Mouse (Mus musculus) stomach, embryonic 15.5 days (tissue): ENCODE measurements at regions not wholly inside any gene's neighbourhood (a gene's known extent, or its start where the extent isn't known, plus 50 kb on each side); places are given as distances from the start of the nearest gene placed in this dataset.
A peak's percentile ranks its signal among the peaks of the same experiment; 100 is the strongest.

ENCODE experiments used
- ATAC-seq: fragments of 200-750 bp; cut with Nextera tagmentation; 2 replicates; pipeline ENCODE4 v1.8.0; 2017; ENCODE audit warnings: low read depth, moderate number of reproducible peaks, moderate TSS enrichment; ENCODE audit not compliant: insufficient read depth, low FRiP score
- H3K27ac ChIP-seq: fragments of 300-500 bp; sonication (generic); 2 replicates; pipeline ENCODE4 v1.5.1; 2015; ENCODE audit warnings: mild to moderate bottlenecking, inconsistent platforms
- H3K27me3 ChIP-seq: fragments of 300-500 bp; sonication (generic); replicated peaks from 2 replicates; pipeline ENCODE4 v1.6.1; 2015; ENCODE audit warnings: inconsistent platforms
- H3K36me3 ChIP-seq: fragments of 300-500 bp; sonication (generic); 2 replicates; pipeline ENCODE4 v1.6.1; 2015; ENCODE audit warnings: inconsistent platforms
- H3K4me1 ChIP-seq: fragments of 300-500 bp; sonication (generic); 2 replicates; pipeline ENCODE4 v1.6.1; 2015; ENCODE audit warnings: inconsistent platforms
- H3K4me2 ChIP-seq: fragments of 300-500 bp; sonication (generic); 2 replicates; pipeline ENCODE4 v1.6.1; 2015; ENCODE audit warnings: mild to moderate bottlenecking, inconsistent platforms
- H3K4me3 ChIP-seq: fragments of 300-500 bp; sonication (generic); replicated peaks from 2 replicates; pipeline ENCODE4 v1.5.1; 2015; ENCODE audit warnings: inconsistent platforms
- H3K9ac ChIP-seq: fragments of 300-500 bp; sonication (generic); 2 replicates; pipeline ENCODE4 v1.6.1; 2015; ENCODE audit warnings: inconsistent platforms
- H3K9me3 ChIP-seq: fragments of 300-500 bp; sonication (generic); 2 replicates; pipeline ENCODE4 v1.6.1; 2016; ENCODE audit warnings: inconsistent platforms
- WGBS: fragments of 180-500 bp; shearing (Covaris S2); methylation state at CpG from one replicate; pipeline ENCODE4 v1.1.7; 2015; 5-methylcytosine and 5-hydroxymethylcytosine counted together

GRCm38 (mm10) chr16:93431316-93431715 is 172.5 kb downstream of the Setd4 start:
- Histone ChIP-seq H3K36me3 (no peaks in the 10 kb centered on the region), H3K4me2 (no peak overlapping the region), H3K9me3 (no peaks in the 10 kb centered on the region), H3K27me3 (no peaks in the 10 kb centered on the region), H3K9ac (no peak overlapping the region), H3K4me1 (no peaks in the 10 kb centered on the region), H3K4me3 (no peak overlapping the region), H3K27ac (no peak overlapping the region)
- WGBS: 77% methylated on average over 5 of the region's 5 CpGs
- no peak for ATAC-seq

GRCm38 (mm10) chr16:93429324-93429781 is 174.5 kb downstream of the Setd4 start:
- no peak for ATAC-seq
- WGBS: 28% methylated on average over 8 of the region's 8 CpGs

GRCm38 (mm10) chr16:93427264-93427663 is 176.6 kb downstream of the Setd4 start:
- 83% methylated on average over 4 of the region's 4 CpGs for WGBS
- H3K36me3 ChIP-seq: no peaks in the 10 kb centered on the region
- H3K9ac ChIP-seq: no peak overlapping the region
- no peaks in the 10 kb centered on the region for H3K4me1 ChIP-seq
- H3K4me2 ChIP-seq: no peak overlapping the region
- no peak overlapping the region for H3K27ac ChIP-seq
- H3K4me3 ChIP-seq: no peak overlapping the region
- 0 out of 2 replicates have a peak, but pooled peaks cover 3% of the 10 kb centered on the region for H3K27me3 ChIP-seq
- ATAC-seq: no peak; the same call in 1 of the 2 replicates
- H3K9me3 ChIP-seq: no peaks in the 10 kb centered on the region

More at GRCm38 (mm10) chr16:93429324-93429781, 174.5 kb downstream of the Setd4 start:
- no peaks in the 10 kb centered on the region for H3K27me3 ChIP-seq
- no peak overlapping the region for H3K9ac ChIP-seq
- H3K9me3 ChIP-seq: no peaks in the 10 kb centered on the region
- no peaks in the 10 kb centered on the region for H3K36me3 ChIP-seq
- H3K4me2 ChIP-seq: no peak overlapping the region
- H3K4me1 ChIP-seq: no peaks in the 10 kb centered on the region
- H3K27ac ChIP-seq: no peak overlapping the region
- H3K4me3 ChIP-seq: no peak overlapping the region

- WGBS: 70% methylated on average over 6 of the region's 6 CpGs
- ATAC-seq: no peak
- no peaks in the 10 kb centered on the region for H3K4me1 ChIP-seq
These were observed 178.1 kb downstream of the Setd4 start for GRCm38 (mm10) chr16:93425731-93426130.

GRCm38 (mm10) chr16:93423174-93423573 is 180.7 kb downstream of the Setd4 start:
- Histone ChIP-seq H3K36me3 (no peaks in the 10 kb centered on the region), H3K4me1 (no peaks in the 10 kb centered on the region), H3K9me3 (no peaks in the 10 kb centered on the region), H3K27me3 (0 out of 2 replicates have a peak, but pooled peaks cover 3% of the 10 kb centered on the region), H3K9ac (no peak overlapping the region), H3K27ac (no peak overlapping the region), H3K4me3 (no peak overlapping the region), H3K4me2 (peak overlapping the region; percentile 24)
- WGBS: 18% methylated on average over 13 of the region's 13 CpGs
- ATAC-seq: no peak

More at GRCm38 (mm10) chr16:93425731-93426130, 178.1 kb downstream of the Setd4 start:
- Histone ChIP-seq H3K27ac (no peak overlapping the region), H3K4me2 (no peak overlapping the region), H3K9ac (no peak overlapping the region), H3K27me3 (0 out of 2 replicates have a peak, but pooled peaks cover 3% of the 10 kb centered on the region), H3K36me3 (no peaks in the 10 kb centered on the region), H3K9me3 (no peaks in the 10 kb centered on the region), H3K4me3 (no peak overlapping the region)

GRCm38 (mm10) chr16:93422221-93422620 is 181.6 kb downstream of the Setd4 start:
- 78% methylated on average over 13 of the region's 13 CpGs for WGBS

GRCm38 (mm10) chr16:93418246-93418645 is 185.6 kb downstream of the Setd4 start:
- Histone ChIP-seq H3K9me3 (no peaks in the 10 kb centered on the region), H3K4me1 (no peaks in the 10 kb centered on the region), H3K27me3 (0 out of 2 replicates have a peak, but pooled peaks cover 3% of the 10 kb centered on the region), H3K9ac (no peak overlapping the region), H3K4me3 (no peak overlapping the region), H3K4me2 (no peak overlapping the region), H3K36me3 (no peaks in the 10 kb centered on the region), H3K27ac (no peak overlapping the region)
- ATAC-seq: peak; percentile 66; the same call in 1 of the 2 replicates
- WGBS: 78% methylated on average over 8 of the region's 8 CpGs

More at GRCm38 (mm10) chr16:93422221-93422620, 181.6 kb downstream of the Setd4 start:
- no peak overlapping the region for H3K27ac ChIP-seq
- no peak overlapping the region for H3K9ac ChIP-seq
- no peak for ATAC-seq
- no peaks in the 10 kb centered on the region for H3K4me1 ChIP-seq
- H3K27me3 ChIP-seq: 0 out of 2 replicates have a peak, but pooled peaks cover 3% of the 10 kb centered on the region
- no peaks in the 10 kb centered on the region for H3K36me3 ChIP-seq
- H3K4me3 ChIP-seq: no peak overlapping the region
- no peak overlapping the region for H3K4me2 ChIP-seq
- no peaks in the 10 kb centered on the region for H3K9me3 ChIP-seq

- ATAC-seq: no peak
- no peak overlapping the region for H3K9ac ChIP-seq
- H3K4me3 ChIP-seq: no peak overlapping the region
- no peaks in the 10 kb centered on the region for H3K36me3 ChIP-seq
- 0 out of 2 replicates have a peak, but pooled peaks cover 1% of the 10 kb centered on the region for H3K27me3 ChIP-seq
- no peak overlapping the region for H3K27ac ChIP-seq
- no peaks in the 10 kb centered on the region for H3K9me3 ChIP-seq
- WGBS: 83% methylated on average over 8 of the region's 8 CpGs
- H3K4me2 ChIP-seq: no peak overlapping the region
- H3K4me1 ChIP-seq: no peaks in the 10 kb centered on the region
These were observed 186.0 kb downstream of the Setd4 start for GRCm38 (mm10) chr16:93417831-93418230.

- Histone ChIP-seq H3K27ac (no peak overlapping the region), H3K9me3 (no peaks in the 10 kb centered on the region), H3K9ac (no peak overlapping the region), H3K4me2 (no peak overlapping the region), H3K4me3 (no peak overlapping the region), H3K4me1 (no peaks in the 10 kb centered on the region), H3K36me3 (no peaks in the 10 kb centered on the region), H3K27me3 (no peaks in the 10 kb centered on the region)
- ATAC-seq: no peak
- WGBS: 37% methylated on average over 16 of the region's 16 CpGs
These were observed 211.7 kb downstream of the Setd4 start for GRCm38 (mm10) chr16:93392024-93392675.

GRCm38 (mm10) chr16:93387578-93388116 is 216.2 kb downstream of the Setd4 start:
- 71% methylated on average over 11 of the region's 11 CpGs for WGBS
- Histone ChIP-seq H3K9ac (no peak overlapping the region), H3K4me3 (no peak overlapping the region), H3K27me3 (peaks cover 8% of the 10 kb centered on the region; the same call in 1 of the 2 replicates), H3K4me1 (no peaks in the 10 kb centered on the region), H3K27ac (no peak overlapping the region), H3K9me3 (no peaks in the 10 kb centered on the region), H3K4me2 (no peak overlapping the region), H3K36me3 (no peaks in the 10 kb centered on the region)
- no peak for ATAC-seq

GRCm38 (mm10) chr16:93384039-93384537 is 219.8 kb downstream of the Setd4 start:
- H3K4me2 ChIP-seq: no peak overlapping the region
- WGBS: 41% methylated on average over 8 of the region's 8 CpGs
- 0 out of 2 replicates have a peak, but pooled peaks cover 5% of the 10 kb centered on the region for H3K4me1 ChIP-seq
- no peaks in the 10 kb centered on the region for H3K9me3 ChIP-seq
- no peaks in the 10 kb centered on the region for H3K36me3 ChIP-seq
- H3K9ac ChIP-seq: no peak overlapping the region
- ATAC-seq: no peak
- H3K27me3 ChIP-seq: peaks cover 8% of the 10 kb centered on the region; the same call in 1 of the 2 replicates
- H3K27ac ChIP-seq: no peak overlapping the region
- no peak overlapping the region for H3K4me3 ChIP-seq

GRCm38 (mm10) chr16:93382945-93383344 is 220.9 kb downstream of the Setd4 start:
- no peaks in the 10 kb centered on the region for H3K9me3 ChIP-seq
- no peak overlapping the region for H3K4me3 ChIP-seq
- ATAC-seq: no peak
- no peak overlapping the region for H3K27ac ChIP-seq
- H3K4me2 ChIP-seq: no peak overlapping the region
- 54% methylated on average over 3 of the region's 3 CpGs for WGBS
- H3K27me3 ChIP-seq: peaks cover 8% of the 10 kb centered on the region; the same call in 1 of the 2 replicates
- H3K9ac ChIP-seq: no peak overlapping the region
- 0 out of 2 replicates have a peak, but pooled peaks cover 5% of the 10 kb centered on the region for H3K4me1 ChIP-seq
- H3K36me3 ChIP-seq: no peaks in the 10 kb centered on the region
